Comparison of ENCODE assay signal across 7 mouse cellular contexts in the genomic region with DNA sequence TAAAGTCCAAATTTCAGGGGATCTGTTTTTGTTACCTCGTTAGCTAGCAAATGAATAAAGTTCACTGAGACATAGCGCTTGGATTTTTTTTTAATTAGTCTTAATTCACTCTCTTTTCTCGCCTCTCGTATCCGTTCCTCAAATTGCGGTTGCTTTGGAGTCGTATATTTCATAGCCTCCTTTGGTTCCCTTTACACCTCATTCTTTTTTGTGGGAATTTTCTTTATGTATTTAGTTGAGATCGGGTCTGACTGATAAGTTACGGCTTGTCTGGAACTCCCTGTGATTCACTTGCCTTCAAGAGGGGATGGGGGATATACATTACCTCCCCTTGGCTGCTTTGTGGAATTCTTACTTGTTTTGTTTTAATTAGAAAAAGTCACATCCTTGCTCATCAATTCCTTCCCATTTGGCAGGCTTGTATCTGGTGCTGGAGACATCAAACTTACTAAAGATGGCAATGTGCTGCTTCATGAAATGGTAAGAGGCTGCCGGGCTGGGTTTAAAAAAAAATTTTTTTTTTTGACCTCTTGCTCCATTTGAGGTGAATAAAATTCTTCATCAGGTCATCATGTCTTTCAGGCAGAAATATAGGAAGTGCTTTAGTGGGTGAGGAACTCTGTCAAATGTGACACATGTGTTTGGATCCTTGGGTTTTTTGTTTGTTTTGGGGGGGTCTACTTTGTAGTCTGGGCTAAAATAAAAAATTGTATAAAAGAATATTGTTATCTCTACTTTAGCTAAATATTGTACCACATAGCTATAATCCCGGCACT. TPM values are rescaled to one million over a fixed set of nuclear protein-coding genes. Genes with fewer than 3 reads are reported as not detected.
DNase-seq lines count a peak whose midpoint lies in the region; ATAC-seq and TF ChIP-seq lines count a peak whose summit lies in the region.

No protein-coding gene starts in this region.

- no peak for DNase-seq in lung, postnatal 4 days
- DNase-seq in forebrain, embryonic 11.5 days (ENCODE audit: low spot score) = no peak
- no peak for DNase-seq in cerebellum, adult 8-10 months
- DNase-seq in thymus, adult 18-20 months = no peak

- peak overlapping the region; percentile 82 for H3K9ac ChIP-seq in lung, embryonic 16.5 days (ENCODE audit: low read length)
- H3K9ac ChIP-seq in forebrain, embryonic 11.5 days (ENCODE audit: low read length) = peak overlapping the region; percentile 94
- peak overlapping the region; percentile 94 for H3K9ac ChIP-seq in limb, embryonic 12.5 days (replicated peaks)

- 8% methylated on average over 11 of the region's 11 CpGs for WGBS in lung, embryonic 16.5 days
- 17% methylated on average over 11 of the region's 11 CpGs for WGBS in forebrain, embryonic 11.5 days
- 13% methylated on average over 11 of the region's 11 CpGs for WGBS in limb, embryonic 12.5 days
- WGBS in small intestine, adult 2 months = 7% methylated on average over 11 of the region's 11 CpGs

- ATAC-seq in lung, embryonic 16.5 days (ENCODE audit: low read depth) = no peak
- ATAC-seq in forebrain, embryonic 11.5 days (replicated peaks; ENCODE audit: low FRiP score) = no peak
- ATAC-seq in limb, embryonic 12.5 days (ENCODE audit: insufficient number of reproducible peaks, insufficient read depth, low FRiP score, low TSS enrichment, low read depth) = no peak

- no peak for TF ChIP-seq CTCF in small intestine, adult 2 months (IDR thresholded peaks at IDR 0.05; ENCODE audit: extremely low read depth, insufficient read length, insufficient replicate concordance, low read depth, low read length)

- H3K4me3 ChIP-seq in lung, embryonic 16.5 days (ENCODE audit: low read length) = peak overlapping the region; percentile 66
- H3K4me3 ChIP-seq in forebrain, embryonic 11.5 days (ENCODE audit: low read depth, low read length) = peak overlapping the region; percentile 92
- peak overlapping the region; percentile 91 for H3K4me3 ChIP-seq in limb, embryonic 12.5 days (replicated peaks)
- peak overlapping the region; percentile 78 for H3K4me3 ChIP-seq in small intestine, adult 2 months (ENCODE audit: low read depth, low read length)

- H3K9me3 ChIP-seq in lung, embryonic 16.5 days (ENCODE audit: control insufficient read depth, low read length) = no peaks in the 10 kb centered on the region
- no peaks in the 10 kb centered on the region for H3K9me3 ChIP-seq in forebrain, embryonic 11.5 days (ENCODE audit: control insufficient read depth, low read length)
- no peaks in the 10 kb centered on the region for H3K9me3 ChIP-seq in limb, embryonic 12.5 days

- no peaks in the 10 kb centered on the region for H3K27me3 ChIP-seq in lung, embryonic 16.5 days (ENCODE audit: control insufficient read depth, insufficient read depth, low read depth, low read length)
- H3K27me3 ChIP-seq in forebrain, embryonic 11.5 days (ENCODE audit: control insufficient read depth, insufficient read depth, low read length) = no peaks in the 10 kb centered on the region
- H3K27me3 ChIP-seq in limb, embryonic 12.5 days = no peaks in the 10 kb centered on the region
- H3K27me3 ChIP-seq in small intestine, adult 2 months (ENCODE audit: control insufficient read depth, insufficient read depth, low read length) = no peaks in the 10 kb centered on the region

- no peak for TF ChIP-seq POLR2A in small intestine, adult 2 months (IDR thresholded peaks at IDR 0.05; ENCODE audit: low read depth, low read length)

- H3K27ac ChIP-seq in lung, embryonic 16.5 days (ENCODE audit: low read length) = no peak overlapping the region; the same call in 1 of the 2 replicates
- peak overlapping the region; percentile 73; the same call in 1 of the 2 replicates for H3K27ac ChIP-seq in forebrain, embryonic 11.5 days (ENCODE audit: low read depth, low read length)
- H3K27ac ChIP-seq in limb, embryonic 12.5 days = peak overlapping the region; percentile 99
- H3K27ac ChIP-seq in small intestine, adult 2 months (ENCODE audit: insufficient read depth, low read depth, low read length) = peak overlapping the region; percentile 76; the same call in 1 of the 2 replicates

- peaks cover 17% of the 10 kb centered on the region for H3K4me1 ChIP-seq in lung, embryonic 16.5 days (replicated peaks; ENCODE audit: control insufficient read depth, insufficient read depth, low read length)
- peaks cover 4% of the 10 kb centered on the region; the same call in 1 of the 2 replicates for H3K4me1 ChIP-seq in forebrain, embryonic 11.5 days (replicated peaks; ENCODE audit: control insufficient read depth, insufficient read depth, low read length)
- peaks cover 18% of the 10 kb centered on the region for H3K4me1 ChIP-seq in limb, embryonic 12.5 days (replicated peaks)
- H3K4me1 ChIP-seq in small intestine, adult 2 months (ENCODE audit: control insufficient read depth, insufficient read depth, insufficient read length, low read length) = no peaks in the 10 kb centered on the region

- H3K4me2 ChIP-seq in lung, embryonic 16.5 days (ENCODE audit: low read depth, low read length) = peak overlapping the region; percentile 79
- peak overlapping the region; percentile 87 for H3K4me2 ChIP-seq in forebrain, embryonic 11.5 days (ENCODE audit: low read depth, low read length, severe bottlenecking)
- peak overlapping the region; percentile 70 for H3K4me2 ChIP-seq in limb, embryonic 12.5 days

- peaks cover 35% of the 10 kb centered on the region for H3K36me3 ChIP-seq in lung, embryonic 16.5 days (ENCODE audit: control insufficient read depth, insufficient read depth, low read length)
- peaks cover 17% of the 10 kb centered on the region; the same call in 1 of the 2 replicates for H3K36me3 ChIP-seq in forebrain, embryonic 11.5 days (ENCODE audit: control insufficient read depth, insufficient read depth, low read length)
- H3K36me3 ChIP-seq in limb, embryonic 12.5 days = peaks cover 44% of the 10 kb centered on the region
- peaks cover 35% of the 10 kb centered on the region for H3K36me3 ChIP-seq in small intestine, adult 2 months (ENCODE audit: control insufficient read depth, insufficient read depth, low read length)

RNA-seq across cellular contexts. Expression of a gene that starts 0.8 kb away (rescaled TPM):
- polyA plus RNA-seq in lung, embryonic 16.5 days (2015; fragmentation: Nextera tagmentation; extraction: Ambion mirVana) = 32.7 and 33.5 TPM in 2 replicates
- polyA plus RNA-seq in forebrain, embryonic 11.5 days (2014; fragmentation: Nextera tagmentation; extraction: Ambion mirVana) = 45.2 and 46.4 TPM in 2 replicates
- polyA plus RNA-seq in limb, embryonic 12.5 days (2016; fragmentation: Nextera tagmentation; extraction: Ambion mirVana) = 28.5 and 28.6 TPM in 2 replicates
- 4.2 and 10.2 TPM in 2 replicates for polyA plus RNA-seq in small intestine, adult 2 months (2012; rRNA removed)

RNA-seq across cellular contexts. Expression of a gene that starts 58.8 kb away (rescaled TPM):
- polyA plus RNA-seq in lung, embryonic 16.5 days (2015; fragmentation: Nextera tagmentation; extraction: Ambion mirVana) = 40.1 and 51.4 TPM in 2 replicates
- polyA plus RNA-seq in forebrain, embryonic 11.5 days (2014; fragmentation: Nextera tagmentation; extraction: Ambion mirVana) = 43.5 and 45.0 TPM in 2 replicates
- polyA plus RNA-seq in limb, embryonic 12.5 days (2016; fragmentation: Nextera tagmentation; extraction: Ambion mirVana) = 67.6 and 74.2 TPM in 2 replicates
- polyA plus RNA-seq in small intestine, adult 2 months (2012; rRNA removed) = 3.7 and 4.1 TPM in 2 replicates
